Mouse (Mus musculus): ENCODE measurements around the gene Phc2. TPM values are rescaled to one million over a fixed set of nuclear protein-coding genes. Genes with fewer than 3 reads are reported as not detected.
"Not testable (repeated sequence)": the region's sequence is repeated elsewhere in the genome, so short reads cannot be mapped to it uniquely, and the experiment has no call there.

The Phc2 gene
- polyA plus RNA-seq (2014; fragmentation: Nextera tagmentation; extraction: Ambion mirVana): 51.0 and 55.1 TPM in 2 replicates

DNA sequence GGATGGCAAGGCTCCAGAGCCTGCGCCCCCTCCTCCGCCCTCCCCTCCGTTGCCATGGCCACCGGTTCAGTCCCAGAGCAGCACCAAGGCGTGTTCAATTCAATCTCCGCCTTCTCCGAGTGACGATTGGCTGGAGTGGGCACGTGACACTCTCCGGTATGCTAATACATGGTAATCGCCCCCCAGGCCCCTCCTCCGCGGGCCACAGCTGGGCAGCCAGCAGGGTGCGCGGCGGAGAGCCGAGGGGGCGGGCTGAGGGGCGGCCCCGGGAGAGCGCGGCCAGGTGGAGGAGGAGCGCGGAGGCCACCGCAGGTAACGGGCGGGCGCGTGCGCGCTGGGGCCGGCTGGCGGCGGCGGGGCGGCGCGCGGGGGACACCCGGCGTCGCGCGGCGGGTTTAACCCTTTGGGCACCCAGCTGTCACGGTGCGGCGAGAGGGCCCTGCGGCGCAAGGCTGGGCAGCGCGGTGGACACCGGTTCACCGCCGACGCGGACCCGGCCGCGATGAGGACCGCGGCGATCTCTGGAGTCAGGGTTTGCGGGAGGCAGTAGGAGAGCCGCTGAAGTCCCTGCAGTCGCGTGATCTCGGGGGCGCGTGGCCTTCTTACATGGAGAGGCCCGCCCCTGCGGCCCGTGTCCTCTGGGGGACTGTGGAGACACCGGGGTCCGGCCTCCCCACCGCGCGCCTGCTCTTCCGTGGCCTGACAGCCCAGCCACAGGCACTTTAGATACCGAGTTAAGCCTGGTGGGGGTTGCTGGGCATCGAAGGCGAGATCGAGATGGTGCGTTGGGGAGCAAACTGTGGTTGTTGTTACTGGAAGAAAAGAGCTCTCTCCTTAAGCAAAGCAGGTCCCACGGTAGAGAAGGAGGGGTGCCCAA, at the start of gene Phc2:
Gene Phc2, plus strand, starts transcription at position 198 of the 877 bp plus-strand sequence.
- Histone ChIP-seq H3K27me3 (replicated peaks; ENCODE audit: control insufficient read depth, insufficient read depth, low read length) (0 out of 2 replicates have a peak, but pooled peaks cover 3% of the 10 kb centered on the region), H3K27ac (replicated peaks; ENCODE audit: low read depth, low read length) (peak within 1 kb of the TSS; percentile 61), H3K9ac (ENCODE audit: low read depth, low read length) (peak within 1 kb of the TSS; percentile 75), H3K4me2 (ENCODE audit: low read depth, low read length) (peak within 1 kb of the TSS; percentile 88), H3K9me3 (ENCODE audit: control insufficient read depth, low read length) (no peaks in the 10 kb centered on the region), H3K4me1 (ENCODE audit: control insufficient read depth, insufficient read depth, low read length) (0 out of 2 replicates have a peak, but pooled peaks cover 8% of the 10 kb centered on the region), H3K36me3 (ENCODE audit: control insufficient read depth, insufficient read depth, low read length) (no peaks in the 10 kb centered on the region), H3K4me3 (ENCODE audit: low read depth, low read length) (peak within 1 kb of the TSS; percentile 71)
- under 1% methylated on average over 38 of the region's 85 CpGs for WGBS
- DNase-seq (ENCODE audit: low spot score): peak; percentile 98
- peak; percentile 96 for ATAC-seq (ENCODE audit: low read depth)

GRCm38 (mm10) chr4:128606586-128606985, 47.9 kb upstream of the Phc2 start:
- Histone ChIP-seq H3K4me1 (ENCODE audit: control insufficient read depth, insufficient read depth, low read length) (peaks cover 6% of the 10 kb centered on the region), H3K9ac (ENCODE audit: low read depth, low read length) (no peak overlapping the region), H3K36me3 (ENCODE audit: control insufficient read depth, insufficient read depth, low read length) (peaks cover 28% of the 10 kb centered on the region), H3K4me2 (ENCODE audit: low read depth, low read length) (no peak overlapping the region), H3K27me3 (replicated peaks; ENCODE audit: control insufficient read depth, insufficient read depth, low read length) (no peaks in the 10 kb centered on the region), H3K27ac (replicated peaks; ENCODE audit: low read depth, low read length) (no peak overlapping the region), H3K4me3 (ENCODE audit: low read depth, low read length) (no peak overlapping the region), H3K9me3 (ENCODE audit: control insufficient read depth, low read length) (no peaks in the 10 kb centered on the region)
- WGBS: 92% methylated on average over 7 of the region's 7 CpGs
- ATAC-seq (ENCODE audit: low read depth): no peak
- DNase-seq (ENCODE audit: low spot score): no peak

- no peak for DNase-seq (ENCODE audit: low spot score)
- peaks cover 18% of the 10 kb centered on the region for H3K36me3 ChIP-seq (ENCODE audit: control insufficient read depth, insufficient read depth, low read length)
- H3K4me2 ChIP-seq (ENCODE audit: low read depth, low read length): no peak overlapping the region
- H3K4me3 ChIP-seq (ENCODE audit: low read depth, low read length): no peak overlapping the region
- no peak overlapping the region for H3K9ac ChIP-seq (ENCODE audit: low read depth, low read length)
- no peak overlapping the region for H3K27ac ChIP-seq (replicated peaks; ENCODE audit: low read depth, low read length)
- H3K4me1 ChIP-seq (ENCODE audit: control insufficient read depth, insufficient read depth, low read length): peaks cover 6% of the 10 kb centered on the region
- no peaks in the 10 kb centered on the region for H3K9me3 ChIP-seq (ENCODE audit: control insufficient read depth, low read length)
- ATAC-seq (ENCODE audit: low read depth): no peak
- no peaks in the 10 kb centered on the region for H3K27me3 ChIP-seq (replicated peaks; ENCODE audit: control insufficient read depth, insufficient read depth, low read length)
- WGBS: 89% methylated on average over 11 of the region's 11 CpGs
These were observed 46.8 kb upstream of the Phc2 start for GRCm38 (mm10) chr4:128607661-128608060.

- DNase-seq (ENCODE audit: low spot score) (no peak), ATAC-seq (ENCODE audit: low read depth) (no peak; the same call in 1 of the 2 replicates)
- Histone ChIP-seq H3K9ac (ENCODE audit: low read depth, low read length) (peak overlapping the region; percentile 68), H3K4me3 (ENCODE audit: low read depth, low read length) (peak overlapping the region; percentile 63), H3K9me3 (ENCODE audit: control insufficient read depth, low read length) (no peaks in the 10 kb centered on the region), H3K4me2 (ENCODE audit: low read depth, low read length) (peak overlapping the region; percentile 80), H3K27ac (replicated peaks; ENCODE audit: low read depth, low read length) (no peak overlapping the region; the same call in 1 of the 2 replicates), H3K36me3 (ENCODE audit: control insufficient read depth, insufficient read depth, low read length) (peaks cover 2% of the 10 kb centered on the region; the same call in 1 of the 2 replicates), H3K27me3 (replicated peaks; ENCODE audit: control insufficient read depth, insufficient read depth, low read length) (no peaks in the 10 kb centered on the region), H3K4me1 (ENCODE audit: control insufficient read depth, insufficient read depth, low read length) (peaks cover 6% of the 10 kb centered on the region)
- 10% methylated on average over 23 of the region's 27 CpGs for WGBS
These were observed 45.1 kb upstream of the Phc2 start for GRCm38 (mm10) chr4:128609276-128609924.

GRCm38 (mm10) chr4:128609925-128610402, 44.5 kb upstream of the Phc2 start, which contains the start of gene Zscan20:
Gene Zscan20 (minus strand): TSS chr4:128610098.
- Histone ChIP-seq H3K9ac (ENCODE audit: low read depth, low read length) (peak within 1 kb of the TSS; percentile 68), H3K27me3 (replicated peaks; ENCODE audit: control insufficient read depth, insufficient read depth, low read length) (no peaks in the 10 kb centered on the region), H3K4me3 (ENCODE audit: low read depth, low read length) (peak within 1 kb of the TSS; percentile 63), H3K27ac (replicated peaks; ENCODE audit: low read depth, low read length) (no peak within 1 kb of the TSS; the same call in 1 of the 2 replicates), H3K4me2 (ENCODE audit: low read depth, low read length) (peak within 1 kb of the TSS; percentile 80), H3K9me3 (ENCODE audit: control insufficient read depth, low read length) (no peaks in the 10 kb centered on the region), H3K36me3 (ENCODE audit: control insufficient read depth, insufficient read depth, low read length) (no peaks in the 10 kb centered on the region), H3K4me1 (ENCODE audit: control insufficient read depth, insufficient read depth, low read length) (peaks cover 6% of the 10 kb centered on the region)
- DNase-seq (ENCODE audit: low spot score) (peak; percentile 100), ATAC-seq (ENCODE audit: low read depth) (peak; percentile 97)
- whole genome bisulfite sequencing: 0% methylated on average over 21 of the region's 24 CpGs

GRCm38 (mm10) chr4:128610706-128611105, 43.8 kb upstream of the Phc2 start:
- Histone ChIP-seq H3K9me3 (ENCODE audit: control insufficient read depth, low read length) (no peaks in the 10 kb centered on the region), H3K27ac (replicated peaks; ENCODE audit: low read depth, low read length) (no peak overlapping the region), H3K9ac (ENCODE audit: low read depth, low read length) (no peak overlapping the region), H3K27me3 (replicated peaks; ENCODE audit: control insufficient read depth, insufficient read depth, low read length) (no peaks in the 10 kb centered on the region), H3K4me3 (ENCODE audit: low read depth, low read length) (no peak overlapping the region; the same call in 1 of the 2 replicates), H3K4me1 (ENCODE audit: control insufficient read depth, insufficient read depth, low read length) (peaks cover 6% of the 10 kb centered on the region), H3K36me3 (ENCODE audit: control insufficient read depth, insufficient read depth, low read length) (no peaks in the 10 kb centered on the region), H3K4me2 (ENCODE audit: low read depth, low read length) (peak overlapping the region; percentile 80)
- ATAC-seq (ENCODE audit: low read depth) (no peak), DNase-seq (ENCODE audit: low spot score) (no peak)
- 23% methylated on average over 10 of the region's 10 CpGs for WGBS

GRCm38 (mm10) chr4:128611726-128612125, 42.8 kb upstream of the Phc2 start:
- H3K9me3 ChIP-seq (ENCODE audit: control insufficient read depth, low read length); H3K36me3 ChIP-seq (ENCODE audit: control insufficient read depth, insufficient read depth, low read length); H3K27me3 ChIP-seq (replicated peaks; ENCODE audit: control insufficient read depth, insufficient read depth, low read length); DNase-seq (ENCODE audit: low spot score); H3K4me2 ChIP-seq (ENCODE audit: low read depth, low read length); H3K4me3 ChIP-seq (ENCODE audit: low read depth, low read length); H3K9ac ChIP-seq (ENCODE audit: low read depth, low read length); ATAC-seq (ENCODE audit: low read depth); H3K27ac ChIP-seq (replicated peaks; ENCODE audit: low read depth, low read length); H3K4me1 ChIP-seq (ENCODE audit: control insufficient read depth, insufficient read depth, low read length): not testable (repeated sequence)
- WGBS: 84% methylated on average over 3 of the region's 3 CpGs

GRCm38 (mm10) chr4:128613326-128613725, 41.2 kb upstream of the Phc2 start:
- no peak overlapping the region for H3K9ac ChIP-seq (ENCODE audit: low read depth, low read length)
- H3K36me3 ChIP-seq (ENCODE audit: control insufficient read depth, insufficient read depth, low read length): no peaks in the 10 kb centered on the region
- no peak overlapping the region for H3K27ac ChIP-seq (replicated peaks; ENCODE audit: low read depth, low read length)
- peaks cover 6% of the 10 kb centered on the region for H3K4me1 ChIP-seq (ENCODE audit: control insufficient read depth, insufficient read depth, low read length)
- H3K9me3 ChIP-seq (ENCODE audit: control insufficient read depth, low read length): no peaks in the 10 kb centered on the region
- no peaks in the 10 kb centered on the region for H3K27me3 ChIP-seq (replicated peaks; ENCODE audit: control insufficient read depth, insufficient read depth, low read length)
- ATAC-seq (ENCODE audit: low read depth): no peak
- H3K4me3 ChIP-seq (ENCODE audit: low read depth, low read length): no peak overlapping the region
- peak; percentile 73 for DNase-seq (ENCODE audit: low spot score)
- no peak overlapping the region for H3K4me2 ChIP-seq (ENCODE audit: low read depth, low read length)
- WGBS: 12% methylated on average over 8 of the region's 8 CpGs
